Mouse (Mus musculus): Measurements from ENCODE around the gene Tbc1d15.

DNA sequence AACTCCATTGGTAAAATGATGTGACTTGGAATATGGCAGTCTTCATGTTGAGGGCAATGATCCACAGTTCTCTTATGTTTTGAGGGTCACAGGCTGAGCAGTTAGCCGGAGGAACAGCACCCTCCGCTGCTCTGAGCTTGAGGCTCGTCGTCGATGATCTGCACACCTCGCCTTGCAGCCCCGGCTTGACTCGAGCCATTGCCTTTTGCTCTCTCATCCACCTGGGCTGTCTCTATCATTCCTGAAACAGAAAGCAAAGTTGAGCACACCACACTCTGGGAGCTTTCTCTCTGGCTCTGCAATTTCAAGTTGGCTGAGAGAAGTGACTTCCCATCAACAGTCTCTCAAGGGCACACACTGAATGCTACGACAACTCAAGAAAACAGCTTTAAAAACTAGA lies 39.4 kb upstream of the Tbc1d15 start:
- TF ChIP-seq GATA1 (IDR thresholded peaks at IDR 0.05; ENCODE audit: low read length) = no peak
- no peak for TF ChIP-seq TAL1 (IDR thresholded peaks at IDR 0.05; ENCODE audit: low read length)
